Mouse (Mus musculus) thymus, postnatal 4 days (tissue): ENCODE results near the gene Dnajc25.

ENCODE experiments used
- DNase-seq: peaks from one replicate; pipeline ENCODE4 v3.0.0; 2021

Dnajc25 gene

GRCm38 (mm10) chr4:58994762-58995161 is at the start of gene Dnajc25:
Gene Dnajc25 (plus strand): TSS chr4:58995062.
- no peak for DNase-seq

DNA sequence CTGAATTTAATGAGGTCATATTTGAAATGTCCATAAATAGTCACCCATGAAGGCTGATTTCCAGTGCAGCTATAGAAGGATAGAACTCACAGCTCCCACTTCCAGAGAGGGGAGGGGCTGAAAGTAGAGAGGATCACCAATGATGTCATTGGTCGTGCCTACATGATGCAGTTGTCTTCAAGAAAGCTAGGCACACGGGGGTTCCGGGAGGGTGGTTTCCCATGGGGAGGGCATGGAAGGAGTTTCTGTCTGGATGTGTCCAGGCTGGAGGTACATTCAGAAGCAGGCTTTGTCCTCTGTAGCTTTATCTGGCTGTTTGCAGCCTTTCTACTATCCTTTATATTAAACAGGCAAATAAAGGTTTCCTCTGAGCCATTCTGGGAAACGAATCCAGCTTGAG is 46.5 kb upstream of the Dnajc25 start:
- DNase-seq = no peak

- DNase-seq = no peak
These were observed 42.2 kb upstream of the Dnajc25 start for GRCm38 (mm10) chr4:58952630-58953029.

GRCm38 (mm10) chr4:58961719-58962118 is 33.1 kb upstream of the Dnajc25 start:
- DNase-seq = no peak

DNA sequence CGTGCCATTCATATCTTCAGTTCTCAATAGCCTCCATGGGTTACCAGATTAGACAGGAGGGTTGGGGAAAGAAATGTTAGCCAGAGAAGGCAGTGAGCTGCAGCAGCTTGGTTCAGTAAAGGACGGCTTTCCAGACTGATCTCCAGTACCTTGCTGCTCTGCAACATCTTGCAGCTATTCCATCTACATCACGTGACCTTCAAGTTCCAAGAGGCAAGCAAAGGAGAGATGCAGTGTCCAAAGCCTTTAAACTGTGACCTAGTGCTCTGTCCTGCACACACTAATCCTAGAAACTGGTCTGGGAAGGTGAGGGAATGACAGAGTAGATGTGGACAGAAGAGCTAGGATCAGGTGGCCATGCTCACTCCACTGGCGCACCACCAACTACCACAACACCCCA is 31.6 kb upstream of the Dnajc25 start:
- DNase-seq = no peak

DNA sequence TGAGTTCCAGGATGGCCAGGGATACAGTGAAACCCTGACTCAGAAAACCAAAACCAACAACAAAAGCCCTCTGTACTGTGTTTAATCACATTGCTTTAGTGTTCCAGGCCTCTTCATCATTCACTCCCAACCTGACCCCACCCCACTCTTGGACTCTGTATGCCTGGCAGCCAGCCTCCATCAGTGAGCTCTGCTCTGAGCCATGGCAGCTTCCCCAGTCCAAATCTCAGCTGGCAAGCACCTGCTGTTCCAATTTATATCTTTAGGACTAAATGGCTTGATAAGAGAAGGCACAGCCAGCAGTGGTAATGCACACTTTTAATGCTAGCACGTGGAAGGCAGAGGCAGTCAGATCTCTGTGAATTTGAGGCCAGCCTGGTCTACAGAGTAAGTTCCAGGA is 29.7 kb upstream of the Dnajc25 start:
- no peak for DNase-seq

GRCm38 (mm10) chr4:58970678-58971077 is 24.2 kb upstream of the Dnajc25 start:
- no peak for DNase-seq

DNA sequence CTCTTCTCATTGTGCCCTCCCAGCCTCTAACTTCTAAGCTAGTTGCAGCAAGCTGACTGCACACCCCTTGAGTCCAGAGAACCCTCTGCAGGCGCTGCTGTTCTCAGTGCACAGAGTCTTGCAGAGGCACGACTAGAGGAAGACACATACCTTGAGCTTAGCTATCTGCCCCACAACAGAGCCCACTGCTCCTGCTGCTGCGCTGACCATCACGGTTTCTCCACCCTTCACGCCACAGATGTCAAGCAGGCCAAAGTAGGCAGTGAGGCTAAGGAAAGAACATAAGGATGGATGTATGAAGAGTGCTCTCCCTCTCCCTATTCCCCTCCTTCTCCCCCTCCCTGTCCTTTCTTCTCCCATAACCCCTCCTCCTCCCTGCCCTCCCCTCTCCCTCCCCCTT is 19.2 kb upstream of the Dnajc25 start:
- DNase-seq = peak; percentile 2

DNA sequence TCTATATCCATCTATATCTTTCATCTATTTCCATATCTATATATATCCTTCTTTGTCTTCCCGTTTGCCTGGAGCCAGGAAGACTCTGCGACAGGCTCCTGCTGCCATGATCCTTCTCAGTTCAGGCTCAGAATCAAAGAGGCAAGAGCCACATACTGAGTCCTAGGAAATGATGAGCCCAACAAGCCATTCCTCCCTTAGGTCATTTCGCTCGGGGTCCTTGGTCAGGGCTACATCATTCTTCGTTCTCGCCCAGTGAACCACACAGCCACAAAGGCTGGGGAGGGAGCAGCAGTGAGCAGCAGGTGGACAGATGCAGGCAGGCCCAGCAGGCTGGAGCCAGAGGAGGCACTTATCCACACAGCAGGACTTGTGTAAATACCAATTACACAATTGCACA is 13.4 kb upstream of the Dnajc25 start:
- no peak for DNase-seq

DNA sequence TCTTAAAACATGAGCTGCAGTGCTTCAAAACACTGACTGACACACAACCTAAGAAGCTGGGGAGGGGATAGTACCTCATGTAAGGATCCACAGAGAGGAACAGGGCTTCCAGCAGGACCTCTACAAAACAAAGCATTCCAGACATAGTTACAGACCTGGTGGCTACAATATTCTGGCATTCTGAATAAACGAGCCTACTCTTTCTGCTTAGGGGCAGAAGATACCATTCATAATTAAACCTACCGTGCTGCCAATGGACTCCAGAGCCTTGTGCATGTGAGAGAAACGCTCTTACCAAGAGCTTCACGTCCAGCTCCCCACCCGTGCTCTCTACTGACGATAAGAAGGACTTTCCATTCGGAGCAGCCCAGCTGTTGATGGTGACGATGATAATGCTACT is 12.1 kb upstream of the Dnajc25 start:
- DNase-seq = no peak

DNA sequence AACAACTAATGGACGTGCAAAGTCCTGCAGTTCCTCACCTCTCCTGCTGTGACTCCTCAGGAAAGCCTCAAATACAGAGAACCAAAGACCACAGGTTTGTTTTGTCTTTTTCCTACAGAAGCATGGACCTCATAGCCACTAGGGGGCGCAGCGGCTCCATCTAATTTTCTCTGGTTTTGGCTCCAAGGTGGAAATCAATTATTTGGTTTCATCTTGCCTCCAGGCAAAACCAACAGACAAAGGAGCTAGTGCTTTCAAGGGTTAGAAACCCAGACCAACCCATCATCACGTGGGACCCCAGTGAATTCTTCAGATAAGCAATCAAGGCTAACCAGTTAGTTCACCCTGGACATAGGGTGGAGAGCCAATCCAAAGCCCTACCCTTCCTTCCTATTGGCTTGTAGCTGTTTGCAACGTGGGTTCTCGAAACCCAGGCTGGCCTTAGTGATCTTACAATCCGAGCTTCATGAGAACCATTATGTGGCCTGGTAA is 9.7 kb upstream of the Dnajc25 start:
- peak; percentile 92 for DNase-seq

- peak; percentile 94 for DNase-seq
These were observed 8.2 kb upstream of the Dnajc25 start, which contains the start of gene Ptgr1 for GRCm38 (mm10) chr4:58986540-58987190. Gene Ptgr1 (minus strand): TSS chr4:58987119.

DNA sequence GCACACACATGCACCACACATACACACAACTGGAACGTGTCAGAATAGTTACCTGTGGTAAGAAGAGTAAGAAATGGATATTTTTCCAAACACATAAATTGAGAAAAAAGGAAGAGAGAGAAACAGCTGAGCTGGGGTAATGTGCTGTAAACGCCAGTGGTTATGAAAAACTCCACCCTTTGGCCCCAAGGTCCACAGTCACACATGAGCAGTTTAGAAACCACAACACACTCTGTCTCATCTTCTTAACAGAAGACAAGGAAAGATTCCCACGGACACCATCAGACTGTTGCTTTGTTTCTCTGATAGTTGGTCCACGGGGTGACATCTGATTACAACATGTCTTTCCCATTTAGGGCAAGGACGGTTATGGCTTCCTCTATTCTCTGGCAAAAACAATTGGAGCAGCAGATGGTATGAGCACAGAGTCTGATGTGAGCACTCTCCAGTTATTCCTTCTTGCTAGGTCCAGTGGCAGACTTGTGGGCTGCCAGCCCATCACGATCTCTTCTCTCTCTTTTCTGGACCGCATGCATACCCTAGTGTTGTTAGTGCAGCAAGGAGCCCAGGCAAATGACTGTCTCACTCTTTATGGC is 5.5 kb upstream of the Dnajc25 start:
- DNase-seq = no peak

GRCm38 (mm10) chr4:58990609-58991434 is 4.0 kb upstream of the Dnajc25 start:
- DNase-seq = no peak

DNA sequence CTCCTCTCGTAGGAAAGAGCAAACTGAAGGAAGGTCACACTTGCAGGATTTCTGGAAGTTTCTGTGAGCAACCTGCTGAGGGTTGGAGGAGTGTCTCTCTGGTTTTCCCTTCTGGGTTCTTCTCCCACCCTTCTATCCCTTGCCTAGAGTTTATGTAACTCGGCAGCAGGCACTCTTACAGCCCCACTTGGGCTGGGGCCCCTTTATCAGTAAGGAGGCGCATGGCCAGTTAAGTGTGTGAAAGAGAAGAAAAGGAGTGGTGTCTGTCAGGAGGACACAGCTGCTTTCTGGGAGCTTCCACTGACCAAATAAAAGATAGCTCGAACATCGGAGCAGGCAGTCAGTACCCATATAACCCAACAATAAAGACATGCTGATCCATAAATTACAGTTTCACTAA is 2.7 kb upstream of the Dnajc25 start:
- no peak for DNase-seq

DNA sequence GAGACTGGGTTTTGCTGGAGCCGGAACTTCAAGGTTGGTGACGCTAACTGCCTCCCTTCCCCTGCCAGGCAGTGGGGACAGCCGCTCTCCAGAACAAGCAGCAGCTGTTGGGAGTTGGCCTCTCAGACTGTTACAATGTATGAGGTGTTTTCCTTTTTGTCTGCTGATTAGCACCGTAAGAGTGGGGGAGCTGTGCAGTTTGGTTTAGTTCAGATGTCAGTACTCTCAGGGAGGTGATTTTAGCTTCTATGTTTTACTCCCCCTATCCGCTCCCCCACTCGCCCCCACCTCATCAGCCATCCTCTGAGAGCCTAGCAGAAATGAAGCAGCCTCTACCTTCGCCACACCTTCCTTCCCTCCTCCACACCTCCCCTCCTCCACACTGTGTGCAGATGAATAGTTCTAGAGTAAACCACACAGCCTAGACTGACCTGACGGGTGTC is 410 bp downstream of the Dnajc25 start:
- no peak for DNase-seq

GRCm38 (mm10) chr4:58997081-58997480 is 2.2 kb downstream of the Dnajc25 start:
- no peak for DNase-seq

DNA sequence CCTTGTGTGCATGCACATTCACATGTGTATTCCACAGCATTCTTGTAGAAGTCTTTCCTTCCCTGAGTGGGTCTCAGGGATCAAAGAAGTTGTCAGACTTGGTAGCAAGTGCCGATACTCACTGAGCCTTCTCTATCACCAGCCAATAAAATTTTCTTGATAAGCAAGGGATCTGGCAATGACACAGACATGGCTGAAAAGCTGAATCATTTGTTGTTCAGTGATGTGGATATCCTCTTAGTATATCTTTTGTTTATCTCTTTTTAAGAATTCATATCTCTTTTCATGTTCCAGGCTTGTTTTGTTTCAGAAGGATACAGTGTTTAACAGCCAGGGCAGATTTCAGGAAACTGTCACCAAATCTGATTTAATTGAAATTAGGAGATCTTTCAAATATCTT is 3.8 kb downstream of the Dnajc25 start:
- no peak for DNase-seq

GRCm38 (mm10) chr4:58999686-59000085 is 4.8 kb downstream of the Dnajc25 start:
- DNase-seq = peak; percentile 84

DNA sequence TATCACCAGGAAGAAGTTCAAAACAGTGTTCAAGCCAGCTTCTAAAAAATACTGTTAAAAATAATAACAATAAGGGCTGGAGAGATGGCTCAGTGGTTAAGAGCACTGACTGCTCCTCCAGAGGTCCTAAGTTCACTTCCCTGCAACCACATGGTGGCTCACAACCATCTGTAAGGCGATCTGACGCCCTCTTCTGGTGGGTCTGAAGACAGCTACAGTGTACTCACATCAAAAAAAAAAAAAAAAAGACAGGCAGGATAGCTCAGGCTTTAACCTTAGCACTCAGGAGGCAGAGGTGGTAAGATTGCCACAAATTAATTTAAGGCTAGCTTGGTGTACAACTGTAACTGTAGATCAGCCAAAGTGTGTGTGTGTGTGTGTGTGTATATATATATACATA is 5.8 kb downstream of the Dnajc25 start:
- peak; percentile 76 for DNase-seq

GRCm38 (mm10) chr4:59002948-59003805 is 8.3 kb downstream of the Dnajc25 start, which contains the start of gene Gm20503:
Gene Gm20503 (plus strand): TSS chr4:59003210.
- DNase-seq = peak; percentile 94

GRCm38 (mm10) chr4:59003806-59004200 is 8.9 kb downstream of the Dnajc25 start:
- DNase-seq = no peak

- no peak for DNase-seq
These were observed 11.3 kb downstream of the Dnajc25 start for GRCm38 (mm10) chr4:59006211-59006610.
